Mouse (Mus musculus): ENCODE data around the gene Lor. TPM values are rescaled to one million over a fixed set of nuclear protein-coding genes. Genes with fewer than 3 reads are reported as not detected.

Lor gene
- total RNA-seq (2021), result 1 to 10 TPM; 6.6 to 6.8 TPM
- long read RNA-seq, partial matches to known transcripts, result 0 of 61 reads
- long read RNA-seq, other reads (novel, unspliced or antisense), result 61 of 61 reads

- DNase-seq (ENCODE audit: low spot score in 2 of 2), result no peak
Observed at GRCm38 (mm10) chr3:92083042-92083441, at the start of gene Lor. Gene Lor, minus strand, starts transcription at chr3:92083142.

GRCm38 (mm10) chr3:92123847-92124246 lies 40.9 kb upstream of the Lor start, which contains the start of gene Prr9:
Gene Prr9, minus strand, starts transcription at chr3:92123947.
- no peak for DNase-seq (ENCODE audit: low spot score in 2 of 2)

GRCm38 (mm10) chr3:92120902-92121301 lies 38.0 kb upstream of the Lor start:
- no peak for DNase-seq (ENCODE audit: low spot score in 2 of 2)

GRCm38 (mm10) chr3:92117930-92118329 lies 35.0 kb upstream of the Lor start:
- DNase-seq (ENCODE audit: low spot score in 2 of 2), result peak; percentile 2 to 12

DNA sequence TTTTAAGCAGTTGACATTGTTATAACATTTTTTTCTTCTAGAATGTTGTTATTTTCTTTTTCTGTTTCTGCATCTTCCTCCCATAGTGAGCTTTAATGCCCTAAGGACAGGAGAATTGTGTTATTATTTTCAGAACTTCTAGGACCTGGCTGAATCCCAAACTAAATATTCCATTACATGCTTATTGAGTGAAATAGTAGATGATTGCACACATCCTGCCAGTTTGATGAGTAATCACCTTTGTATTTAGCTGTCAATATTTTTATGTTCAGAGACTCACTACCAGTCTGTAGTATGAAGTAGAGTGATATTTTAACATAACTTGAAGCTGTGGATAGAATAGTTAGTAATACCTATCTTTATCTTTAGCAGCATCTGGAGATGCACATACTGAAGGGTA lies 28.6 kb upstream of the Lor start:
- DNase-seq (ENCODE audit: low spot score in 2 of 2), result no peak

- DNase-seq (ENCODE audit: low spot score in 2 of 2), result no peak
Observed at GRCm38 (mm10) chr3:92110790-92111189, 27.8 kb upstream of the Lor start.

- peak; percentile 9 to 22 for DNase-seq (ENCODE audit: low spot score in 2 of 2)
Observed at GRCm38 (mm10) chr3:92106582-92106981, 23.6 kb upstream of the Lor start.

DNA sequence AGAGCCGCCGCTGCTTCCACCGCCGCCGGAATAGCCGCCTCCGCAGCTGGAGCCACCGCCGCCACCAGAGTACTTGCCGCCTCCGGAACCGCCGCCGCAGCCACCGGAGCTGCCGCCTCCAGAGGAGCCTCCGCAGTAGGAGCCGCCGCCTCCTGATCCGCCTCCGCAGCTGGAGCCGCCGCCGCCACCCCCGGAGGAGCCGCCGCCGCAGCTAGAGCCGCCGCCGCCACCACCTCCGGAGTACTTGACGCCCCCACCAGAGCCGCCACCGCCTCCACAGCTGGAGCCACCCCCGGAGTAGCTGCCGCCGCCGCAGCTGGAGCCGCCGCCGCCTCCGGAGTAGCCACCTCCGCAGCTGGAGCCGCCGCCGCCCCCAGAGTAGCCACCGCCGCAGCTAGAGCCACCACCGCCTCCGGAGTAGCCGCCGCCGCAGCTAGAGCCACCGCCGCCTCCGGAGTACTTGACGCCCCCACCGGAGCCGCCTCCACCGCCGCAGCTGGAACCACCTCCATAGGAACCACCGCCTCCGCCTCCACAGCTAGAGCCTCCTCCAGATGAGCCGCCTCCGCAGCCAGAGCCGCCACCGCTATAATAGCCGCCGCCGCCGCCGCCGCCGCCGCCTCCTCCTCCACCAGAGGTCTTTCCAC lies 1.5 kb downstream of the Lor start:
- peak; percentile 47 to 69 for DNase-seq (ENCODE audit: low spot score in 2 of 2)

DNA sequence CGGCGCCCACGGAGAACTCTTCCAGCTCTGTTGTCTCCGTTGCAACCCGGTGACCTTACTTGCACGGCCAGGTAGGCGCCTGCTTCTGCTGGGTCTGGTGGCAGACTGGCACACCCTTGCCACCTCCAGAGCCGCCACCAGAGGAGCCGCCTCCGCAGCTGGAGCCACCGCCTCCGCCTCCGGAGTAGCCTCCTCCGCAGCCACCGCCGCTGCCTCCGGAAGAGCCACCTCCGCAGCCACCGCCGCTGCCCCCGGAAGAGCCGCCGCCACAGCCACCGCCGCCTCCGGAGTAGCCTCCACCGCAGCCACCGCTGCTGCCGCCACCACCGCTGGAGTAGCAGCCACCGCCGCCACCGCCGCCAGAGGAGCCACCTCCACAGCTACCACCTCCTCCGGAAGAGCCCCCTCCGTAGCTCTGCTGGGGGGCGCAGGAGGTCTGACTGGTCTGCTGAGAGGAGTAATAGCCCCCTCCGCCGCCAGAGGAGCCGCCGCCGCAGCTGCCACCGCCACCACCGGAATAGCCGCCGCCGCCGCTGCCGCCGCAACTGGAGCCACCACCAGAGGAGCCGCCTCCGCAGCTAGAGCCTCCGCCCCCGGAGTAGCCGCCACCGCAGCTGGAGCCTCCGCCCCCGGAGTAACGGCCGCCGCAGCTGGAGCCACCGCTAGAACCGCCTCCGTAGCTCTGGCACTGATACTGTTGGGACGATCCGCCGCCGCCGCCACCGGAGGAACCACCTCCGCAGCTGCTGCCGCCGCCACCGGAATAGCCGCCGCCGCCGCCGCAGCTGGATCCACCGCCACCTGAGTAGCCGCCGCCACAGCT lies 2.3 kb downstream of the Lor start:
- DNase-seq (ENCODE audit: low spot score in 2 of 2), result peak in 1 of 2 experiments; percentile 76

- DNase-seq (ENCODE audit: low spot score in 2 of 2), result peak in 1 of 2 experiments; percentile 20
Observed at GRCm38 (mm10) chr3:92050382-92051054, 32.4 kb downstream of the Lor start.

GRCm38 (mm10) chr3:92033892-92034291 lies 49.0 kb downstream of the Lor start:
- DNase-seq (ENCODE audit: low spot score in 2 of 2), result no peak

GRCm38 (mm10) chr3:92033203-92033602 lies 49.7 kb downstream of the Lor start:
- no peak for DNase-seq (ENCODE audit: low spot score in 2 of 2)

Small RNAs within 50 kb of the gene (microRNA-seq; reads per million reads assigned to microRNA genes)
- 0 reads per million in 2 experiments for gene Gm25145

Other genes starting within 250 kb of the Lor start
- gene Pglyrp3, start 68.6 kb downstream of the Lor start, total RNA-seq (2021), result not detected
- not detected for gene Prr9, start 40.8 kb upstream of the Lor start, total RNA-seq (2021)
- gene Lelp1, start 59.6 kb upstream of the Lor start, total RNA-seq (2021), result not detected
- gene Sprr2a1, start 132.7 kb upstream of the Lor start, total RNA-seq (2021), result not detected
- gene Sprr2a2, start 132.8 kb upstream of the Lor start, total RNA-seq (2021), result not detected
- gene Sprr2a3, start 202.3 kb upstream of the Lor start, total RNA-seq (2021), result not detected
- gene Sprr2b, start 233.5 kb upstream of the Lor start, total RNA-seq (2021), result not detected

Data from layer of hippocampus, postnatal 10 days (tissue).